17 mouse cellular contexts compared by ENCODE assay signal in the genomic region with DNA sequence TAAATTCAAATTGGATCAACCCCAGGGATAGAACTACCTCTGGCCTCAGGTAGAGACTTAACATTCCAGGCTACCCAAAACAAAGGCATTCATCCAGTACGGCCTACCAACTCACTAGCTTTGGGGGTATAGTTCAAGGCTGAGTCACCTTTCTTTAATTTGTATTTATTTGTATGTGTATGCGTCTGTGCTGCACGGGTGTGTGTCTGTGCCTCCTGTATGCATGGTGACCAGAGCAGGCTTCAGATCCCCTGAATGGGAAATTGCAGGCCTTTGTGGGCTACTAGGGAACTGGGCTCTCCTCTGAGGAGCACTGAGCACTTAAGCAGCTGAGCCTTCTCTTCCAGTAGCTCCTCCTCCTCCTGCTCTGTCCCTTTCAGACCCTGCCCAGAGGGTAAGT. TPM values are rescaled to one million over a fixed set of nuclear protein-coding genes. Genes with fewer than 3 reads are reported as not detected.
DNase-seq lines count a peak whose midpoint lies in the region; ATAC-seq lines count a peak whose summit lies in the region.
"Had no signal": no experiment of that assay in that cellular context is flagged by ENCODE, and none has a peak within 500 bp of the region (broad histone marks: within the 10 kb centered on the region; RNA-seq: fewer than 3 reads in every experiment).

No protein-coding gene starts in this region.

- H3K36me3 ChIP-seq in midbrain, embryonic 14.5 days (ENCODE audit: control insufficient read depth, insufficient read depth, low read length), result no peaks in the 10 kb centered on the region
- H3K36me3 ChIP-seq in midbrain, embryonic 15.5 days (replicated peaks), result no peaks in the 10 kb centered on the region
- H3K36me3 ChIP-seq: embryonic facial prominence, embryonic 10.5 days; intestine, embryonic 15.5 days had no signal

- intact Hi-C loops in heart, postnatal 10 days (cut with DNase I), result no loop called here

- no peaks in the 10 kb centered on the region for H3K4me1 ChIP-seq in midbrain, embryonic 14.5 days (ENCODE audit: control insufficient read depth, insufficient read depth, low read length)
- no peaks in the 10 kb centered on the region for H3K4me1 ChIP-seq in midbrain, embryonic 15.5 days
- H3K4me1 ChIP-seq: intestine, embryonic 15.5 days had no signal

- no peak overlapping the region for H3K9ac ChIP-seq in midbrain, embryonic 14.5 days (replicated peaks; ENCODE audit: low read length)
- H3K9ac ChIP-seq in midbrain, embryonic 15.5 days, result no peak overlapping the region
- H3K9ac ChIP-seq: forebrain, postnatal 0 days; hindbrain, embryonic 14.5 days; intestine, embryonic 15.5 days had no signal

- no peak overlapping the region for H3K27ac ChIP-seq in midbrain, embryonic 14.5 days (replicated peaks; ENCODE audit: low read depth, low read length)
- H3K27ac ChIP-seq in midbrain, embryonic 15.5 days, result no peak overlapping the region
- H3K27ac ChIP-seq: embryonic facial prominence, embryonic 10.5 days; hindbrain, embryonic 14.5 days; intestine, embryonic 15.5 days had no signal

- WGBS in midbrain, embryonic 14.5 days, result 57% methylated on average over 3 of the region's 3 CpGs
- 38% methylated on average over 3 of the region's 3 CpGs for WGBS in midbrain, embryonic 15.5 days

- no peak for ATAC-seq in midbrain, embryonic 14.5 days (ENCODE audit: low FRiP score, low TSS enrichment)
- ATAC-seq in midbrain, embryonic 15.5 days (replicated peaks), result no peak
- ATAC-seq: forebrain, postnatal 0 days; intestine, embryonic 15.5 days had no signal

- H3K27me3 ChIP-seq in midbrain, embryonic 14.5 days (ENCODE audit: control insufficient read depth, insufficient read depth, low read length), result no peaks in the 10 kb centered on the region
- no peaks in the 10 kb centered on the region for H3K27me3 ChIP-seq in midbrain, embryonic 15.5 days (replicated peaks)
- H3K27me3 ChIP-seq: intestine, embryonic 15.5 days had no signal

- DNase-seq in heart, adult 11 months, result peak; percentile 33
- no peak for DNase-seq in heart, postnatal 10 days
- peak; percentile 1 for DNase-seq in midbrain, embryonic 14.5 days
- peak; percentile 32 for DNase-seq in ZHBTc4 (ENCODE audit: low read depth, low spot score)
- no peak for DNase-seq in cerebellum, postnatal 36 days
- DNase-seq: adrenal gland, adult 2 months; adrenal gland, postnatal 25 days; cerebellum, adult 2 months; cerebellum, postnatal 10 days; forebrain, postnatal 0 days; gastrocnemius, postnatal 14 days; heart, postnatal 14 days; kidney, adult 18-20 months had no signal

- H3K4me2 ChIP-seq in midbrain, embryonic 14.5 days (ENCODE audit: low read length), result no peak overlapping the region
- H3K4me2 ChIP-seq in midbrain, embryonic 15.5 days, result no peak overlapping the region
- H3K4me2 ChIP-seq: hindbrain, embryonic 14.5 days; intestine, embryonic 15.5 days had no signal

- no peak overlapping the region for H3K4me3 ChIP-seq in midbrain, embryonic 14.5 days (replicated peaks; ENCODE audit: low read depth, low read length)
- no peak overlapping the region for H3K4me3 ChIP-seq in midbrain, embryonic 15.5 days
- H3K4me3 ChIP-seq: embryonic facial prominence, embryonic 10.5 days; intestine, embryonic 15.5 days had no signal

- H3K9me3 ChIP-seq in midbrain, embryonic 14.5 days (ENCODE audit: control insufficient read depth, low read length), result no peaks in the 10 kb centered on the region
- H3K9me3 ChIP-seq in midbrain, embryonic 15.5 days, result no peaks in the 10 kb centered on the region
- H3K9me3 ChIP-seq: embryonic facial prominence, embryonic 10.5 days; intestine, embryonic 15.5 days had no signal

RNA-seq across cellular contexts. Expression of gene Sirt1, which starts 33.2 kb away (rescaled TPM):
- total RNA-seq in heart, postnatal 10 days (2021), result 10 to 100 TPM; 12.4 to 14.2 TPM
- polyA plus RNA-seq in midbrain, embryonic 14.5 days (2014; fragmentation: Nextera tagmentation; extraction: Ambion mirVana), result 7.2 and 7.5 TPM in 2 replicates
- polyA plus RNA-seq in midbrain, embryonic 15.5 days (2015; fragmentation: Nextera tagmentation; extraction: Ambion mirVana), result 5.7 and 6.1 TPM in 2 replicates

RNA-seq across cellular contexts. Expression of gene Dnajc12, which starts 34.0 kb away (rescaled TPM):
- total RNA-seq in heart, postnatal 10 days (2021), result 1 to 10 TPM; 7.8 to 8.7 TPM
- 20.5 and 20.8 TPM in 2 replicates for polyA plus RNA-seq in midbrain, embryonic 14.5 days (2014; fragmentation: Nextera tagmentation; extraction: Ambion mirVana)
- polyA plus RNA-seq in midbrain, embryonic 15.5 days (2015; fragmentation: Nextera tagmentation; extraction: Ambion mirVana), result 18.0 and 20.3 TPM in 2 replicates

Comparison
In these comparisons a context has a peak if more than half of its experiments do, and no peak if none do; other contexts are left out.
1. DNase-seq: peak in heart, adult 11 months (single experiment), midbrain, embryonic 14.5 days (single experiment) and ZHBTc4 (single experiment); none in heart, postnatal 10 days (0 of 2) and cerebellum, postnatal 36 days (0 of 2).